ENCODE assay signal across 12 mouse cellular contexts in the genomic region with DNA sequence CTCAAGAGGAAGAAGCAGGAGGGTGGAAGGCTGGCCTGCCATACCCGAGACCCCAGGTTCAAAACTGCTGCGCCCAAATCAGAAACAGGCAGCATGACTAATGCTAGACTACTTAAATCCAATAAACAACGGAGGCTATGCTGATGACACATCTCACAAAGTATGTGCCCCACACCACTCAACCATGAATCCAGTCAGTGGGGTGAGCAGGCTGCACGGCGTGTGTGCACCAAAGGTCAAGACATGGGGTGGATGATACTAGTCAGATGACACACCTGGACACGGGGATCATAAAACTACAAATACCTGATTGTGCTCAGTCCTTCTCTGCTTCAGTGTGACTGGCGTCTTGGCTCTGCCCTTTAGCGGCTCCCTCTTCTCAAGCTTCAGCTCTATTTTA. TPM values are rescaled to one million over a fixed set of nuclear protein-coding genes. Genes with fewer than 3 reads are reported as not detected.
DNase-seq lines count a peak whose midpoint lies in the region; ATAC-seq and TF ChIP-seq lines count a peak whose summit lies in the region.
"Had no signal": no experiment of that assay in that cellular context is flagged by ENCODE, and none has a peak within 500 bp of the region (broad histone marks: within the 10 kb centered on the region; RNA-seq: fewer than 3 reads in every experiment).

No protein-coding gene starts in this region.

- no peak overlapping the region for H3K4me3 ChIP-seq in heart, postnatal 0 days (ENCODE audit: low read depth, low read length)
- H3K4me3 ChIP-seq: neural tube, embryonic 12.5 days had no signal

- H3K9ac ChIP-seq in heart, postnatal 0 days (replicated peaks; ENCODE audit: low read depth, low read length) = no peak overlapping the region
- H3K9ac ChIP-seq: liver, embryonic 14.5 days; neural tube, embryonic 12.5 days had no signal

- 53% methylated on average over 8 of the region's 8 CpGs for WGBS in heart, postnatal 0 days

- no peaks in the 10 kb centered on the region for H3K27me3 ChIP-seq in heart, postnatal 0 days (ENCODE audit: control insufficient read depth, insufficient read depth, low read length)
- H3K27me3 ChIP-seq: neural tube, embryonic 12.5 days had no signal

- H3K36me3 ChIP-seq in heart, postnatal 0 days (replicated peaks; ENCODE audit: control insufficient read depth, insufficient read depth, low read length) = peaks cover 81% of the 10 kb centered on the region

- no peak for TF ChIP-seq CTCF in heart, postnatal 0 days (IDR thresholded peaks at IDR 0.05; ENCODE audit: low read depth)

- no peaks in the 10 kb centered on the region for H3K9me3 ChIP-seq in heart, postnatal 0 days (replicated peaks; ENCODE audit: control insufficient read depth, low read length)
- H3K9me3 ChIP-seq: neural tube, embryonic 12.5 days had no signal

- TF ChIP-seq EP300 in heart, postnatal 0 days (IDR thresholded peaks at IDR 0.05; ENCODE audit: low read depth) = no peak

- H3K4me2 ChIP-seq in heart, postnatal 0 days (ENCODE audit: low read depth, low read length) = no peak overlapping the region
- H3K4me2 ChIP-seq: neural tube, embryonic 12.5 days had no signal

- no peak for DNase-seq in heart, postnatal 0 days (ENCODE audit: low spot score)
- no peak for DNase-seq in heart, postnatal 4 days
- DNase-seq in 3T3-L1 (ENCODE audit: low read depth, low spot score) (peak; percentile 90), MN1 (ENCODE audit: low spot score) (peak; percentile 62)
- DNase-seq in fibroblast of lung, adult 2 months (ENCODE audit: low read depth) = peak; percentile 82
- no peak for DNase-seq in testis, postnatal 10 days (ENCODE audit: low spot score)
- DNase-seq in cerebellum, postnatal 4 days (ENCODE audit: low spot score in 2 of 2) = no peak
- DNase-seq in retina, embryonic 14.5 days (ENCODE audit: low spot score) = no peak
- DNase-seq: layer of hippocampus, postnatal 36 days had no signal

- H3K27ac ChIP-seq in heart, postnatal 0 days (ENCODE audit: low read depth) = peak overlapping the region; percentile 75
- H3K27ac ChIP-seq: liver, embryonic 14.5 days; neural tube, embryonic 12.5 days had no signal

- H3K4me1 ChIP-seq in heart, postnatal 0 days (ENCODE audit: control insufficient read depth, insufficient read depth) = 0 out of 2 replicates have a peak, but pooled peaks cover 4% of the 10 kb centered on the region
- H3K4me1 ChIP-seq: neural tube, embryonic 12.5 days had no signal

- peak; percentile 41; the same call in 1 of the 2 replicates for ATAC-seq in heart, postnatal 0 days (ENCODE audit: insufficient read depth, low read depth)
- ATAC-seq: forebrain, embryonic 14.5 days had no signal

RNA-seq across cellular contexts. Expression of gene Tmpo, which starts 22.7 kb away (rescaled TPM):
- 114 and 219 TPM in 2 replicates for total RNA-seq in heart, postnatal 0 days (2014; rRNA removed; ENCODE audit: low replicate concordance)
- 61.6 and 62.8 TPM in 2 replicates for polyA plus RNA-seq in heart, postnatal 0 days (2015; fragmentation: Nextera tagmentation; extraction: Ambion mirVana)
- 100 to 1,000 TPM; 186 to 192 TPM for total RNA-seq in heart, postnatal 4 days (2021)

RNA-seq across cellular contexts. Expression of gene Slc25a3, which starts 34.6 kb away (rescaled TPM):
- total RNA-seq in heart, postnatal 0 days (2014; rRNA removed; ENCODE audit: low replicate concordance) = 1,527 and 1,847 TPM in 2 replicates
- 2,043 and 2,050 TPM in 2 replicates for polyA plus RNA-seq in heart, postnatal 0 days (2015; fragmentation: Nextera tagmentation; extraction: Ambion mirVana)
- total RNA-seq in heart, postnatal 4 days (2021) = 1,000 to 10,000 TPM; 1,954 to 1,992 TPM

Comparison
In these comparisons a context has a peak if more than half of its experiments do, and no peak if none do; other contexts are left out.
1. DNase-seq: peak in 3T3-L1 (single experiment), MN1 (single experiment) and fibroblast of lung, adult 2 months (single experiment); none in heart, postnatal 0 days (single experiment), heart, postnatal 4 days (single experiment), testis, postnatal 10 days (single experiment), cerebellum, postnatal 4 days (0 of 2) and retina, embryonic 14.5 days (single experiment).